Mouse (Mus musculus): ENCODE measurements around the gene Psmb11. TPM values are rescaled to one million over a fixed set of nuclear protein-coding genes. Genes with fewer than 3 reads are reported as not detected.

Gene Psmb11
- polyA plus RNA-seq, 1 experiment from 2014 or later: not detected

DNA sequence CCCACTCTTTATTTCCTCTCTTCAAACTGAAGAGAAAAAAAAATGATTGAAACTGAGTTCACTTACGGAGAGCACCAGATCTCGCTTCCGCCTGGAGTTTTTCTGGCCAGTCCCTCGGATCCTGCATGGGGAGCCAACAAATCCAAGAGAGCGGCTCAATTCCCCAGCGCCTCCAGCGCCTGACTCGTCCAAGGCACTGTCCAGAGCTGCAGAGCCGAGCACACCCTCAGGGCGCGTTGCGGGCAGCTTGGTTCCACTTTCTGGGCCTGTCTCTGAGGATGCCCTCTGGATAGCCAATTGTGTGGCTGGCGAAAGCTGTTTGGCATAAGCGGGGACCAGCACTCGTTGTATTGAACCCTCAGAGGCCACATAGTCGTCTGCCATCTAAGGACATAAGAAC is 30.2 kb upstream of the Psmb11 start:
- Histone ChIP-seq H3K9ac (no peak overlapping the region), H3K4me2 (no peak overlapping the region), H3K4me1 (ENCODE audit: insufficient read depth) (no peaks in the 10 kb centered on the region), H3K27me3 (ENCODE audit: insufficient read depth, low read length) (no peaks in the 10 kb centered on the region), H3K36me3 (ENCODE audit: insufficient read depth) (peaks cover 27% of the 10 kb centered on the region), H3K27ac (ENCODE audit: low read depth) (no peak overlapping the region), H3K9me3 (ENCODE audit: low read depth, low read length) (no peaks in the 10 kb centered on the region), H3K4me3 (ENCODE audit: low read depth, low read length) (no peak overlapping the region)
- no peak for DNase-seq
- TF ChIP-seq CTCF (IDR thresholded peaks at IDR 0.05; ENCODE audit: low read depth): no peak
- WGBS: 90% methylated on average over 16 of the region's 16 CpGs
- ATAC-seq (ENCODE audit: insufficient read depth): no peak

DNA sequence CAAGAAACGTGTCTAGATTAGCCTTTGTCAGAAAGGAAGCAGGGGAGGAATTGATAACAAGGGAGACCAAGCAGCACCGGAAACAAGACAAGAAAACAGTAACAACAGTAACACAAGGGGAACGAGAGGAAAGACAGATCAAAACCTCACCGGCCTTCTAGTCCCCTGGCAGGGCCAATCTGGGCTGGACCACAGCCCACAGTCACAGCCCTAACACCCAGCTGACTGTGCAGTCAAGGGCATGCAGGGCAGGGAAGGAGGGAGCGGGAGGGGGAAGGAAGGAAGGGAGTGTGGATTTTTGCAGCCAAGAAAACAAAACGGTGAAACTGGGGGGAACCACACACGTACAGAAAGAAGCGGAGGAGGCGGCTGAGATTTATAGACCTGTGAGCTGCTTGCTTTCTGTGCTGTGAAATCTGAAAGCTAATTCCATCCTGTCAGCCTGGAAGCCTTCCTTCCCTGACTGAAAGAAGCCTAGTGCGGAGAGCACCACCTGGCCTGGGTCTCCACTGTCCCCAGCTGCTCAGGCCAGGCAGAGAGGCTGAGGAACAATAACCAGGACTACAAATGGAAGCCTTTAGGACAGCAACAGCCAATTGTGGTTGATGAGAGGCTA is 28.8 kb upstream of the Psmb11 start:
- H3K4me2 ChIP-seq: no peak overlapping the region
- ATAC-seq (ENCODE audit: insufficient read depth): peak; percentile 58; the same call in 1 of the 2 replicates

DNA sequence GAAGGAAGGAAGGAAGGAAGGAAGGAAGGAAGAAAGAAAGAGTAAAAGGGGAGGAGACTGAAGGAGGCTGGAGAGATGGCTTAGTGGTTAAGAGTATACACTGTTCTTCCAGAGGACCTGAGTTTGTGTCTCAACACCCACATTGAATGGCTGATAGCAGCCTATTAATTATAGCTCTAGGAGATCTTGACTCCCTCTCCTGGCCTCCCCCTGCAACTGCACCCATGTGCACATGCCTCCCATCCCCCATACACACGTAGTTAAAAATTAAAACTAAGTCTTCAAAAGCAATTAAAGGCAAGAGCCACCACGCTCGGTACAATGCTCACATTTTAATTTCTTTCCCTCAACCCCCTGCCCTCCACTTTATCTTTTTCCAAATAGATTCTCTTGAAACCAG is 27.2 kb upstream of the Psmb11 start:
- Histone ChIP-seq H3K27me3 (ENCODE audit: insufficient read depth, low read length) (no peaks in the 10 kb centered on the region), H3K9ac (no peak overlapping the region), H3K4me1 (ENCODE audit: insufficient read depth) (no peaks in the 10 kb centered on the region), H3K9me3 (ENCODE audit: low read depth, low read length) (no peaks in the 10 kb centered on the region), H3K36me3 (ENCODE audit: insufficient read depth) (peaks cover 27% of the 10 kb centered on the region), H3K27ac (ENCODE audit: low read depth) (no peak overlapping the region), H3K4me2 (no peak overlapping the region), H3K4me3 (ENCODE audit: low read depth, low read length) (no peak overlapping the region)
- TF ChIP-seq CTCF (IDR thresholded peaks at IDR 0.05; ENCODE audit: low read depth): peak; percentile 40
- ATAC-seq (ENCODE audit: insufficient read depth) (no peak), DNase-seq (no peak)
- 83% methylated on average over 3 of the region's 3 CpGs for WGBS

More for the DNA sequence above, 28.8 kb upstream of the Psmb11 start:
- no peak for TF ChIP-seq CTCF (IDR thresholded peaks at IDR 0.05; ENCODE audit: low read depth)
- DNase-seq: peak; percentile 33
- H3K27me3 ChIP-seq (ENCODE audit: insufficient read depth, low read length): no peaks in the 10 kb centered on the region
- H3K27ac ChIP-seq (ENCODE audit: low read depth): peak overlapping the region; percentile 54; the same call in 1 of the 2 replicates
- peaks cover 27% of the 10 kb centered on the region for H3K36me3 ChIP-seq (ENCODE audit: insufficient read depth)
- WGBS: 55% methylated on average over 10 of the region's 10 CpGs
- H3K9me3 ChIP-seq (ENCODE audit: low read depth, low read length): no peaks in the 10 kb centered on the region
- no peaks in the 10 kb centered on the region for H3K4me1 ChIP-seq (ENCODE audit: insufficient read depth)
- H3K9ac ChIP-seq: no peak overlapping the region
- H3K4me3 ChIP-seq (ENCODE audit: low read depth, low read length): no peak overlapping the region

DNA sequence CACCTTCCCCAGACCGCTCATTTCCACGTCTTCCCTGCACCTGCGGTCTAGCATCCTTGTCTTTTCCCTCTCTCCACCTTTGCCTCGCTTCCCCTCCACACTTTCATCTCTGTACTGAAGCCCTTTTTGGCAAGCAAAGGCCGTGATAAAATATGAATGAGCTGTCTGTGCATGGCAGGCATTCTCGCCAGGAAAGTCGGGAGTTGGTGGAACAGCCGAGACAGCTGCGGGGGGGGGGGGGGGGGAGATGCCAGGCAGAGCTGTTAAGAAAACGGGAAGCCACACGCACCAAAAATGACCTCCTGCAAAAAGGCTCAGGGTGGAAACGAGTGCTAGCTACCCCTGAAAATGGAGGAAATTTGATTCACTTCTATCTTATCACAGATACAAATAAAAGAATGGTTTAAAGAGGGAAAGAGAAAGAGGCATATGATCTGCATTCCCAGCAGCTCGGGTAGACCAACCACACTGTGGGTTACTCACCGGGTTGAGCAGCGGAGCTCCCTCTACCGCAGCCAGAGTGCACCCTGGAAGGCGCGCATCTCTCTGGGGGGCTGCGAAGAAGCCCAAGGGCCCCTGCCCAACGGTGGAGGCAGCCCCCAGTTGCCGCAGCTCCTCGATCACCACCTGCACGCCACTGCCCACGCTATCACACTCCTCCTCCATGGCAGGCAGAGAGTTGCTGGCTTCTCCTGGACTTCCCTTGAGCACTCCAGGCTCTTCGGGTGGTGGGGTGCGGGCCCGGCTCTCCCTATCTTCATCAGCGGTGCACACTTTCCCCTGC is 26.4 kb upstream of the Psmb11 start:
- Histone ChIP-seq H3K9ac (no peak overlapping the region), H3K4me1 (ENCODE audit: insufficient read depth) (no peaks in the 10 kb centered on the region), H3K9me3 (ENCODE audit: low read depth, low read length) (no peaks in the 10 kb centered on the region), H3K27me3 (ENCODE audit: insufficient read depth, low read length) (no peaks in the 10 kb centered on the region), H3K36me3 (ENCODE audit: insufficient read depth) (peaks cover 27% of the 10 kb centered on the region), H3K27ac (ENCODE audit: low read depth) (no peak overlapping the region), H3K4me3 (ENCODE audit: low read depth, low read length) (no peak overlapping the region), H3K4me2 (no peak overlapping the region)
- DNase-seq: no peak
- no peak for TF ChIP-seq CTCF (IDR thresholded peaks at IDR 0.05; ENCODE audit: low read depth)
- no peak for ATAC-seq (ENCODE audit: insufficient read depth)
- 64% methylated on average over 28 of the region's 28 CpGs for WGBS

DNA sequence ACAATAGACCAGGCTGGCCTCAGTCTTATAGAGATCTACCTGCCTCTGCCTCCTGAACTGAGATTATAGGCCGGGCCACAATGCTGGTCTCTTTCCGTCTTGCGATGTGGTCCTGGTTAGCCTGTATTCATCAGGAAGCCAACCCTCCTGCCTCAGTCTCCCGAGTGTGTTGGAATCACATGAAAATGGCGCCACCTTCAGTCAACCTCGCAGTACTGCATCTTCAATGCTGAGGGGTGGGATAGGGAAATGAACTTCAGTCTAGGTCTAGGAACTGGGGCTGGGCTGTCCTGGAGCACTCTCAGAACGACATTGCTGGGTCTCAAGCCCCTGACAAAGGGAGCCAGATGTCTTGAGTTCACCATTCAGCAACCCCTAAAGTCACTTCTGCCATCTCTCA is 24.1 kb upstream of the Psmb11 start:
- WGBS: 75% methylated on average over 7 of the region's 7 CpGs
- DNase-seq: no peak
- Histone ChIP-seq H3K27me3 (ENCODE audit: insufficient read depth, low read length) (no peaks in the 10 kb centered on the region), H3K9me3 (ENCODE audit: low read depth, low read length) (no peaks in the 10 kb centered on the region), H3K9ac (no peak overlapping the region), H3K4me2 (no peak overlapping the region), H3K4me3 (ENCODE audit: low read depth, low read length) (no peak overlapping the region), H3K27ac (ENCODE audit: low read depth) (no peak overlapping the region), H3K4me1 (ENCODE audit: insufficient read depth) (no peaks in the 10 kb centered on the region), H3K36me3 (ENCODE audit: insufficient read depth) (peaks cover 15% of the 10 kb centered on the region; the same call in 1 of the 2 replicates)
- ATAC-seq (ENCODE audit: insufficient read depth): no peak
- TF ChIP-seq CTCF (IDR thresholded peaks at IDR 0.05; ENCODE audit: low read depth): peak; percentile 59

DNA sequence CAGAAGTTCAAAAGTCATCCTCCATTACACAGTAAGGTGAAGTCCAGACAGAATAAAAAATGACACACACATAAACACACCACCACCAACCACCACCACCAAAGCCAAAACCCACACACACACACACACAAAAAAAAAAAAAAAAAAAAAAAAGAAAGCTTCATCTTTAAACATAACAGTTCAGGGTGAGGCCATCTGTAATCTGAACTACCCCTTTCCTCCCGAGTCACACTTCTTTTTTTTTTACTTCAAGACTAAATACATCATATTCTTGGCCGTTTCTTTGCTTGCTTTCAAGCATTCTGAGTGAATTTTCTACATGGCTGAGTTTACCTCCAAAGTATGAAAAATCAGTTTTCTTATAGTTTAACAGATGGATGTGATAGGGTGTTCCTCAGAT is 19.6 kb upstream of the Psmb11 start:
- Histone ChIP-seq H3K4me1 (ENCODE audit: insufficient read depth) (peaks cover 10% of the 10 kb centered on the region), H3K27ac (ENCODE audit: low read depth) (no peak overlapping the region), H3K4me3 (ENCODE audit: low read depth, low read length) (no peak overlapping the region), H3K4me2 (no peak overlapping the region), H3K36me3 (ENCODE audit: insufficient read depth) (no peaks in the 10 kb centered on the region), H3K27me3 (ENCODE audit: insufficient read depth, low read length) (no peaks in the 10 kb centered on the region), H3K9ac (no peak overlapping the region), H3K9me3 (ENCODE audit: low read depth, low read length) (no peaks in the 10 kb centered on the region)
- ATAC-seq (ENCODE audit: insufficient read depth): no peak
- no peak for TF ChIP-seq CTCF (IDR thresholded peaks at IDR 0.05; ENCODE audit: low read depth)
- DNase-seq: no peak
- 22% methylated on average over 2 of the region's 2 CpGs for WGBS

DNA sequence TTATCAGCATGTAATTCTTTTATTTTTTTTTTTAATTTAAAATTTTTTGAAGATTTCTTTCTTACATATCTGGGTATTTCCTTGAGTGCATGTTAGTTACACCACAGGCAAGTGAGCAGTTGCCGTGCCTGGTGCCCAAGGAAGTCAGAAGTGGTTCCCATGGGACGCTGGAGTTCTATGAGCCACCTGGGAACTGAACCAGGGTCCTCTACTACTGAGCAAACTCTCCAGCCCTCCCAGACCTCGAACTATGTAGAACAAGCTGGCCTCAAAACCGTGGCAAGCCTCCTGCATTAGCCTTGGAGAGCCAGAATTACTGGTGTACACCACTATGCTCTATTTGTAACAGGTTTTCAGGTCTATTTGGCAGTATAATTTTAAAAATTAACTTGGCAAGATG is 18.6 kb upstream of the Psmb11 start:
- ATAC-seq (ENCODE audit: insufficient read depth) (peak; percentile 6; the same call in 1 of the 2 replicates), DNase-seq (no peak)
- peak overlapping the region; percentile 66 for H3K4me3 ChIP-seq (ENCODE audit: low read depth, low read length)
- no peaks in the 10 kb centered on the region for H3K27me3 ChIP-seq (ENCODE audit: insufficient read depth, low read length)
- H3K4me1 ChIP-seq (ENCODE audit: insufficient read depth): peaks cover 10% of the 10 kb centered on the region
- peak overlapping the region; percentile 86 for H3K9ac ChIP-seq
- TF ChIP-seq CTCF (IDR thresholded peaks at IDR 0.05; ENCODE audit: low read depth): no peak
- H3K4me2 ChIP-seq: peak overlapping the region; percentile 66
- H3K36me3 ChIP-seq (ENCODE audit: insufficient read depth): no peaks in the 10 kb centered on the region
- H3K27ac ChIP-seq (ENCODE audit: low read depth): peak overlapping the region; percentile 95
- WGBS: 36% methylated on average over 4 of the region's 4 CpGs
- no peaks in the 10 kb centered on the region for H3K9me3 ChIP-seq (ENCODE audit: low read depth, low read length)
